Mouse (Mus musculus) thymus, postnatal 25 days (tissue): ENCODE data around the gene Fgfr2.

Experiments used
- DNase-seq: peaks from one replicate; pipeline ENCODE4 v3.0.0; 2022

Gene Fgfr2

DNA sequence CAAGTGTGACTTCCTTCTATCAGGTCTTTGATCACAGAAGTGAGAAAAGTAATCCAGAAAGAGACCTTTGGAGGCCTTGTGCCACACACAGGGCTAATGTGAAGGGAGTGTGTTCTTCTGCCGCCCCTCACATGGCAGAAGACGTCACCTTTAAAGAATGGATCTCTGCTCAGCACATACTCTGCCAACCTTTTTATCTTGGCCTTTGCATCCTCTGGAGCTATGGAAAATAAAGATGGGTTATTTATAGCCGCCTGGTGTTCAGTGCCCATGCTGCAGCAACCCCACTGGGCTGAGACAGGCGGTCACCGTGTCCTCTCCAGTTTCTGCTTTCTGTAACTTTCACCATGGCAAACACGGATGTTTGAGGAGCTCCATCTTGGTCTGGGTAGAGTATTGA, 1515.1 kb downstream of the Fgfr2 start:
- no peak for DNase-seq

DNA sequence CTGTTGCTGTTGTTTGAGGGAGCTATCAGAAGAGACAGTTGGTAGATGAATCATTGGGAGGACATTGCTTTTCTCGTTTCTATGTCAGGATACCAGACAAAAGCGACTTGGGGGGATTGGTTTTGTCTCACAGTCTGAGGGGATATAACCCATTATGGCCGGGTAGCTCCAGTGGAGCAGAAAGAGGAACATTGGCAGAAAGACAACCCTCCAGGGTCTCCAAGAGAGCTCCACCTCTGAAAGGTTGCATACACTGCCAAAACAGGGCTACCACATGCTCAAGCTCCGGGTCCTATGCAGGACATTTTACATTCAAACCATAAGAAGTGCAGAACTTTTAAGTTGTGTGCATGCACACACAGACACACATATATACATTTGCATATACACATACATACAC, 1517.7 kb downstream of the Fgfr2 start:
- no peak for DNase-seq

DNA sequence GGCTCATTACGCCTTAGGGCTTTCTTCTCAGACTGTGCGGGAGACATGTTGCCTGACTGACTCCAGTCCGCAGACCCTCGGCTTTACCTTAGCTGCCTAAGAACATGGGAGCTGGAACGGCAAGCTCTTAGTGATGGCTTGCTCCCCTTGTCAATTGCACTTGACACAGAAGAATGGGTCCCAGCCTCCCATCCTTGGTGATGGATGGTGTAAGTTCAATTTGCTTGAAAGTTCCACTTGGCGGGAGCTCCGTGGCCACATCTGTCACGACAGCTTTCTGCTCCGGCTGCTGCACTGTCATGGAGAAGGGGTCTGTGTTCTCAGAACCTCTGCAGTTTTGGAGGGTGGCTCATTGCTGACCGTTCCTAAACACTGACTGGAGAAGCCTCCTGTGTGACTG, 1518.2 kb downstream of the Fgfr2 start:
- no peak for DNase-seq

DNA sequence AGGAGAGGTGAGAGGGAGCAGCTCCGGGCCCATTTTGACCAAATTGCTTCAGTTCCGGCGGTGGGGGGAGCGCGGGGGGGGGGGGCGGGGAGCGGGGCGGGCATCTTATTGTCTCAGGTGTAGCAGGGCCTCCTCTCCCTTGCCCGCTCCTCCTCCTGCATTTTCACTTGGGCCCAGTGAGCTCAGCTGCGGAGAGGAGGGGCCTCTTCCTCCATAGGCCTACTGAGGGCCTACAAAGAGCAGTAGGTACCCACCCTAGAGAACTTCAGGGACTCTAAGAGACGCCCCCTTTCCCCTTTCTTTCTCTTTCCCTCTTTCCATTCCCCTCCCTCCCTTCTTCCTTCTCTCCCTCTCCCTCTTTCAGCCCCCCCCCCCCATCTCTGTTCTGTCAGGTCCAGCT, 1520.0 kb downstream of the Fgfr2 start:
- DNase-seq = no peak

DNA sequence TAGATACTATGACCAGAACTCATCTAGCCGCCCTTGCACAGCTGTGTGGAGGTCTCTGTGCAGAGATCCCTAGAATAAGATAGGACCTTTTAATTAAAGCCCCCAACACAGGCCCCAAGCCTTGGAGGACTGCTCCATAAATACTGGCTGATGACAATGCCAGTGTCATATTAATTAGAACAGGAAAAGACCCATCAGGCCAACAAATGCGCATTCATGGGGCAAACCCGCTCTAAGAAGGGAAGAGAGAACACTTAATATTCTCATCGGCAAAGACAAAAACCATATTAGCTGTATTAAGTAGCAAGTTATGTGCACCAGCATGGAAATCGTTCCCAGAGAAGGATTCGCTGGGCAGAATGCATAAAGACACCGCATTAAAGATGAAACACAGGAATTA, 1521.0 kb downstream of the Fgfr2 start:
- no peak for DNase-seq

DNA sequence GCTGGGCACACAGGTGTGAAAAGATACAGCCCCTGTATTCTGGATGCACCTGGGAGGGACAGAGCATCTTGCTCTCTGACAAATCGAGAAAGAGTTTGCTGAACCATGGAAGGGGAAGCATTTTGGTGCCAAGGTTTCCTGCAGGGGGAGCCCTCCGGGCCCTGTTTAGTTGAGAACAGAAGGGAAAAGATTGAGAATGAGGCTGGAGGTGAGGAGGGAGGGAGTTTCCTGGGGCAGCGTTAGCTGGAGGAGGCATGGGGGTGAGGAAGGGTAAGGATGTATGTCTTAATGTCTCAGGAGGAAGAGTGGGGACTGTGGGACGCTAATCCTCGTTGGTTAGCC, 1524.7 kb downstream of the Fgfr2 start:
- no peak for DNase-seq

DNA sequence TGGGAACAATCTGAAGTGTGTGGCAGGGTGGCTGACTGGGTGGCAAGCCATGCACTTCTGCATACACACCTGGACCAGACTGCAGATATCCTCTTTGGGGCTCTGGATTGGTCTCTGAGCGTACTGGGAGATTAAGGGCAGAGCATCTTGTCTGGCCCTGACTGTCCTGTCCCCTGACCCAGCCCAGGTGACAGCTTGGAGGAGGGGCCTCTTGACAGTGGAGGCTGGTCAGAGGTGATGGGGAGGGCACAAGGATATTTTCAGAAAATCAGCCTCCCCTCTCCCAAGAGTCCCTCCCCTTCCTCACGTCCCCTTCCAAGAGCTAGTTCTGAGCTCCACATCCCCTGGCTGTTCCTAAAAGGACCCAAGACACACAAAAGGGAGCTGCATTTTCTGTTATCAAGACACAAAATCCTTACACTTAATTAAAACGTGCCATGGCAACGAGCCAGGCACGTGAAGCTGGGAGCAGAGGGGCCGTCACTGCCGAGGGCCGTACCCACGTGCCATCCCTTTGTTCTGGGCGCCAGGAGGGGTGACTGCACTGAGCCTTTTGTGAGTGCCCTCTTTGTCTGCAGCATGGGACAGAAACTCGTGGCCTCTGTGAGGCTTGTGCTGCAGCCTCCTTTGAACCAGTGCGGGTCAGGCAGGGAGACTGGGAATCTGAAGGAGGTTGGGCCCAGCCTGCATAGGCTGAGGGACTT, 1525.2 kb downstream of the Fgfr2 start:
- no peak for DNase-seq

DNA sequence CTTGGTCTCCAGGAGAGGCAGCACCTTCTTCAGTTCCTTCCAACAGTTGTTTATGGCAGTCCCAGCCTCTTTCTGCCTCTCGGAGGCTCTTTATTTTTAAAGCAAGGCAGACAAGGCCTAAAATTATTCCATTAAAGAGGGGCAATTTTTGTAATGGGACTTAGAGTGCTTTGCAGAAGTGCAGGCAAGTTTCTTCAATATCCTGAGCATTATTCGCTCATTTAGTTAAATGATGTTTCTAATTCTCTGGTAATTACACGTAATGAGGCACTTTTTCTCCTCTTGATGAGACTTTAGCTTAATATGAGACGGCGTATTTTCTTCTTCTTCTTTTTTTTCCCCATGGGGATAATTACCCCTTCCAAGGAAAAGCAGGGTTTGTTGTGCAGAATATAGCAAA, 1537.6 kb downstream of the Fgfr2 start:
- no peak for DNase-seq

DNA sequence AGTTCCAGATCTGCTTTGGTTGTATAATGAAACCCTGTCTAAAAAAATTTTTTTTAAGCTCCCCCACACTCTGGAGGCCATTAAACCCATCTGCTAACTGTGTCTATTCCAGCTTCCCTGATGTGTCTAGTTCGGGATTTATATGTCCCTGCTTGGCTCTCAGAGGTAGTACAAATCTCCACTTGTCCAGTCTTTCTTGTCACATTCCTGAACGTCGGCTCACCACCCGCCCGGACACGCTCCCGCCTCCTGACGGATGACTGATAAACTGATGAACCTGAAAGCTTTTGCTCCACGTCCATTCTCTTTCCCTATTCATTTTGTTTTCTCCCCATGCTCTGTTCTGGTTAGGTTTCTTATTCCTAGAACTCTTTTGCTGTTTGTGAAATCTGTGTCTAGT, 1541.0 kb downstream of the Fgfr2 start:
- no peak for DNase-seq

DNA sequence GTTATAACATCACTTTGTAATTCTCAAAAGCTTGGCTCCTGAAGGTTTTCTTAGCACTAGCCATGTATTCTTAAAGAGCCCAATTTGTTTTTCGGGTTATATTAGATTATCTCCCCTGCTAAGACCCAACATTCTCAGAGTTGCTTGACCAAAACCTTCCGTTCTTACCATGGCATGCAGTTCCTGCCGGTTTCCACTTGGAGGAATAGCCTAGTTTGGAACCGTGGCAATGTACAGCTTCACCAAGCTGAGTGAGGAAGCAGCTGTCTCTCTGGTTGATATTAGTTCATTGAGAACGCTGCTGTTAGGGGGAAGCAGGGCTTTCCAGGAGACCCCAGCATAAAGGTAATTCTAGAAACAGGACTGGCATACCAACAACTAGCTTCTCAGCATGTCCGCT, 1547.9 kb downstream of the Fgfr2 start:
- DNase-seq = no peak

DNA sequence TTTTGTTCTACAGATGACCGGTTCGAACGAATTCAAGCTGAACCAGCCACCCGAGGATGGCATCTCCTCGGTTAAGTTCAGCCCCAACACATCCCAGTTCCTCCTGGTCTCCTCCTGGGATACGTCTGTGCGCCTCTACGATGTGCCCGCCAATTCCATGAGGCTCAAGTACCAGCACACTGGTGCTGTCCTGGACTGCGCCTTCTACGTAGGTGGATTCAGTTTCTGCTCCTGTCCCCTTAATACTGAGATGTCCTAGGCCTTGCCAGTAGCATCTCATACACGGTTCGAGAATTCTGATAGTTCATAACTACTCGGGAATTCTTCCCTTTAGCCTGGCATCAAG, 1562.5 kb downstream of the Fgfr2 start:
- DNase-seq = no peak

DNA sequence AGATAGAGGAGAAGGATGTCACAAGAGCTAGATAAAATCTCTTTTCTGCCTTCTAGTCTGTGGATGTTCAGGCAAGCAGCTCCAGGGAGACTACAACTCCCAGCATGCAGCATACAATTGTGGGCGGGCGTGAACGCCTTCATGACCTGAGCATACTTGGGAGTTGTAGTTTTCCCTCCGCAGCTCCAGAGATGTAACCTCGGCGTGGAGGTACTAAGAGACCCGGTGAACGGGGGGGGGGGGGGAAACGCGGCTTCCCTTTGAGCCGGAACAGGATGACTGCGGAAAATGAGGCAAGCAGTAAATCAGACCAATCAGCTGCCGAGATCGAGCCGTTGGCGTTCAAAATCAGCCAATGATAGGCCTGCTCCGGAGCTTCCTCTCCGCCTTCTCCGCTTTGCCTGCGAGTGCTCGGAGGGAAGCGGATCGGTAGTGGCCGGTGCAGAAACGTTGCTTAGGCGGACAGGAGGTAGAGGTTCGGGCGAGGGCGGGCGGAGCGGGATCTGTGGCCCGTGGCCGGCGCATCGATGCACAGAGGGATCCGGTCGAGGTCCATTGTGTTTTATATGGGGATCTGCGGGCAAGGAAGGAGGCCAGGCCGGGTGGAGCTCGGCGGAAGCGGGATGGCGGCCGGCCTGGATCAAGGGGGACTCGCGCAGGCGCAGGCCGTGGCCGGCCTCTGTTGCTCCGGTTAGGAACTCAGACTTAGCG, 1563.0 kb downstream of the Fgfr2 start, which contains the start of gene Bub3:
Bub3 (plus strand) TSS at position 237 of the 711 bp plus-strand sequence.
- peak; percentile 88 for DNase-seq

DNA sequence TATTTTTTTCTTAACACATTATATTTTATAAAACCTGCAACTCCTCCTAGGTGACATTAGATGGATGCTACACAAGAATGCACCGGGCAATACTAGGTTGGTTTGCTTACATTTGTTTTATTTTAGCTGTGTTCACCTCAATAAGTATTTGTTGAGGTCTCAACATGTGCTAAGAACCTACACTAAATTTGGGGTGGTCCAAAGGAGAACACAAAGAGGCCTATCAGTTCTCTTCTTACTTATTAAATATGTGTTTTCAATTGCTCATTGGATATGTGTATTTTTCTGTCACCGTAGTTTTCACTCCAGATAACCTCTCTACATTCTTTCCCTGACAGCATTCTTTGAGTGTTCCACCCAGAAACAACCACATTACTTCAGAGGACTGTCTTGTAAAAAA, 1565.4 kb downstream of the Fgfr2 start:
- no peak for DNase-seq

DNA sequence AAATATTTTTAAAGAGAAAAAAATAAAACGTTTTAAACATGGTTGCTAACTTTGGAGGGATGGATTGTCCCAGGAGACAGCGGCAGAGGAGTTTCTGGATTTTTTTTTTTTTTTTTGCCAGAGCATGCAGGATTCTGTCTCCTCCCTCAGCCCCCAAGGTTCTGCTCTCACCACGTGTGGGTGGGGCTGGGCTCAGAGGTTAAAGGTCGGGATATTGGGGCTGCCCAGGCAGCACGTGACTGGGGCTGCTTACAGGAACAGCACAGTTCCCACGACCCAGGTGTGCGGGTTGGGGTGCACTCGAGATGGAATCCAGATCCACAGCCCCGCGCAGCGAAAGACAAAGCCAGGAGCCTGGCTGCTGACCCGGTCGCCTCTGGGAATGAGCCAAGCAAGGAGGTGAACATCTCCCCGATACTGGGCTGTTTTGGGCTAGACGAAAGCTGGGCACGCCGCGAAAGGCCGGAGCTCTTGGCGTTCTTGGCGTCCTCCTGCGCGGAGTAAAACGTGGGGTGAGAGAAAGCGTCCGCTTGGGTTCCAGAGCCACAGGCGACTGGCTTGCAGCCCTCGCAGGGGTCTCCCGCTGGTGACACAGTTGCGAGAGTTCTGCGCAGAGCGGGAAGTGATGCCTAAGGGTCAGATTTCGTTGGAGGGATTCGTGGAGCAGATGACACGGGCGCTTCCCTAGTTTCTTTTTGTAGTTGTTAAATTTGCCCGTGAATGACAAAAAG, 1566.4 kb downstream of the Fgfr2 start:
- no peak for DNase-seq

DNA sequence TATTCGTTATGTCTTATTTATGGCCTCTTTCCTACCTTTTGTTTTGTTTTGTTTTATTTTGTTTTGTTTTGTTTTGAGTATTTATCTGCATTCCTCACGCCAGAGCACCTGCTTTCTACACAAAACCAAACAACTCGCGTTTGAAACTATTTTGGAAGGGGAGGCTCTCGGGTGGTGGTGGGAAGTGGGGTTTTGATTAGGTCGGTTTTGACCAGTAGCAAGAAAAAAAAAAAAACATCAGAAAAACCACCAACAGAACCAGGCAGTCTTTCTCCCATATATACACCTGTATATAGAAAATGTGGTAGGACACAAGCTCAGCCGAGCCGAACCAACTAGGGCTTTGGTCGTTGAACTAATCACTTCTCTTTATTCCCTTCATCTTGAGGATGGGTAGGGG, 1567.0 kb downstream of the Fgfr2 start:
- DNase-seq = no peak

DNA sequence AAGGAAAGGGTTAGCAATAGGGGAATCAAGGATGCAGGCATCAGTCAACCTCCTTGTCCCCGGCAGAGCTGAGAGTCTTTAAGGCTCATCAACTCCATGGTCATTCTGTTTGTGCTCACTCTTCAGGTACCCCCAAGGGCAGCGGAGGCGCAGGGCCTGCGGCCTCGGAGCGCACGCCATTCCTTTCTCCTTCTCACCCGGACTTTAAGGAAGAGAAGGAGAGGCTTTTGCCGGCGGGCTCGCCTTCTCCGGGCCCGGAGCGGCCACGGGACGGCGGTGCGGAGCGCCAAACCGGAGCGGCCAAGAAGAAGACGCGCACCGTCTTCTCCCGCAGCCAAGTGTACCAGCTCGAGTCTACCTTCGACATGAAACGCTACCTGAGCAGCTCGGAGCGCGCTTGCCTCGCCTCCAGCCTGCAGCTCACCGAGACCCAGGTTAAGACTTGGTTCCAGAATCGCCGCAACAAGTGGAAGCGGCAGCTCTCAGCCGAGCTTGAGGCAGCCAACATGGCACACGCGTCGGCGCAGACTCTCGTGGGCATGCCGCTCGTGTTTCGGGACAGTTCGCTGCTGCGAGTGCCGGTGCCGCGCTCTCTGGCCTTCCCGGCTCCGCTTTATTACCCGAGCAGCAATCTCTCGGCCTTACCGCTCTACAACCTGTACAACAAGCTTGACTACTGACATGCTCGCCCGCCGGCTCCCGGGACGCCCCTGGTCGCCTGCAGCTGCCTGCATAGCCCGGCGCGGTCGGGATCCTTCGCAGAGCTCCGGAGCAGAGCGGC, 1567.7 kb downstream of the Fgfr2 start:
- DNase-seq = peak; percentile 38

DNA sequence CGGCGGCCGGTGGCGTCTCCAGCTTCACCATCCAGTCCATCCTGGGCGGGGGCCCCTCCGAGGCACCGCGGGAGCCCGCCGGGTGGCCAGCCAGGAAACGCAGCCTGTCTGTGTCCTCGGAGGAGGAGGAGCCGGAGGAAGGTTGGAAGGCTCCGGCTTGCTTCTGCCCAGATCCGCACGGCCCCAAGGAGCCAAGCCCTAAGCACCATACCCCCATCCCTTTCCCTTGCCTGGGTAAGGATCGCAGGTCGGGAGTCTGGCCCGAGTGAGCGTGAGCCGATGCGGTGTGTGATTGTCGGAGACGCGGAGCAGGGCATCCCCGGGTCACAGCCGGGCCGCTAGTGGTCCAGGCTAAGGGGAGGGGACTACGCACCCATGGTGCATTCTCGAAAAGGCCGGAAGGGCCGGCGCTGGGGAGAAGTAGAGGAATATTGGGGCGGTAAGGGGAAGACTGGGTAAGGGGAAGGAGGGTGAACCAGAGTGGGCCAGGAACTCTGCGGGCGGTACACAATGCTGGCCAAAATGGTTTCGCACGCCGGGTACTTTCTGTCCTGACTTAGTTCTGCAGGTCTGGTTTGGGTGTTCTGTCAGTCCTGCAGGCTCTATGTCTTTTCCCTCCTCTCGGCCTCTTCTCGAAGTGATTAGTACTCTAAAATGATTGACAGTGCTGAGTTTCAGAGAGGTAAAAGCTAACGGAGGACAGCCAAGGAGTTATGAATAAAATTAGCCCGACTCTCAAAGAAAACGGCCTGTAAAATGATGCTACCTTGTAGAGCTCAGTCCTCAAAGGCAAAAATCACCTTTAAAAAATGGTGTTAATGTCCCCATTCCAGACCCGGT, 1568.6 kb downstream of the Fgfr2 start:
- no peak for DNase-seq

DNA sequence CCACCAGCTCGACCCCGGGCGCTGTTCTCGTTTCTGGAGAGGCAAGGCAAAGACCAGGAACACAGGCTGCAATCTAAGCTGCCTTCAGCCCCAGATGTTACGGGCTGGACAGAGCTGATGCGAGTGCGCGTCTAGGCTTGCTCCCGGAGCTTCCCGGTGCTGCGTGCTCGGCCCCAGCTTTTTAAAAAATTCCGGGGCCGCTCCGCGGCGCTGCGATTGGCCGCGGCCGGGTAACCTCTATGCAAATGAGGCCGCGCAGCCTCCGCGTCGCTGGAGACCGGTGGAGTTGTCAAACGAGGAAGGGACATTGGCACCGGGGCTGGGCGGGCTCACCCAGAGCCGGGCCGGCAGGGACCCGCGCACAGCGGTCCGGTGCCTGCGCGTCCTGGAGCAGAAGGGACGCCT, 1569.4 kb downstream of the Fgfr2 start:
- peak; percentile 52 for DNase-seq

DNA sequence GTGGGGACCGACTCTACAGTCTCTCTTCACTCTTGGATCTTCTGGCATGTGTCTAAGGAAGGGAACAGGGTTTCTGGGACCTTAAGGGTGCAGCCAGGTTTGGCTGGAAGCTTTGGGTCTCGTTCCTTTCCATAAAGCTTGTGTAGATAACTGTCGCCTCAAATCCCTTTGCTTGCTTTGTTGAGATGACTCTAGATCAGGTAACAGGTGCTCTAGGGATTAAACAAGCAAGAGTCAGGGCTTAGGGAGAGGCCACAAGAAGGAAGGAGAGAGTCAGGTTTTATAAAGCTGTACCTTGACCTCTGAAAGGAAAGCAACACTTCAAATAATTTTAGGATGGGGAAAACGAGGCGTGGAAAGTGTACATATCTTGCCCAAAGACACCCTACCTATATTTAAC, 1570.4 kb downstream of the Fgfr2 start:
- DNase-seq = no peak

DNA sequence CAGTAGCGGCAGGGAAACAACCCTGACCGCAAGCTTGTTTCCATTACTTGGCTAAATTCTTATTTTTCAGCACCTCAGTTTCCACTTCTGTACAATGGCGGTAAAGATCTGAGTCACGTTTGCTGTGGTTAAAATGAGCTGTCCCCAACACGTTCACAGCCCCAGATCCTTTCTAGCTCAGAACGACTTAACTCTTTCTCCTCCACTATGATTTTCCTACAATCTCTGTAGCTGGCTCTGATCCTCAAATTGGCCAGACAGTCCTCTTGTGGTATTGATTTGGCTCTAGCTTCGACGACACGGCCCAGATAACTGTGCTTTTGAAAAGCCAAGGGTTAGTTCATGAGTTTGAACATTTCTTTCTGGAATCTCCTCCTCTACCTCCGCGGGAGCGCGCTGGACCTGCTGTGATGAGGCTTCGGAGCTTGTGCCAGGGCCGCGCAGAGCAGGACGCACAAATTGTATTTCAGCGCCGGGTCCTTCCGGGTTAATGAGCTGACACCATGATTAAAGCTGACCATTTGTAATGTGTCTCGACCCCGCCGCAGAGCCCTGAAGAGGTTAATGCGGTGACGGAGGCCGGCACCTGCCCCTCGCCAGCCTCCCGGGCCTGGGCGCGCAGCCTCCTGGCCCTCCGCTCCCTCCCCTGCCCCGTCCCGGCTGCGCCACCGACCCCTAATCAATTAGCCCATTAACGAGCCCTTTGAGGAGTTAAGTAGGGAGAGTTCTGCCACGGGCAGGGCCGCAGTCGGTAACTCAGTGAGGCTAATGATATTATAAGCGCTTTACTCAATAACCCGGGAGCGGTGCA, 1571.0 kb downstream of the Fgfr2 start:
- no peak for DNase-seq

DNA sequence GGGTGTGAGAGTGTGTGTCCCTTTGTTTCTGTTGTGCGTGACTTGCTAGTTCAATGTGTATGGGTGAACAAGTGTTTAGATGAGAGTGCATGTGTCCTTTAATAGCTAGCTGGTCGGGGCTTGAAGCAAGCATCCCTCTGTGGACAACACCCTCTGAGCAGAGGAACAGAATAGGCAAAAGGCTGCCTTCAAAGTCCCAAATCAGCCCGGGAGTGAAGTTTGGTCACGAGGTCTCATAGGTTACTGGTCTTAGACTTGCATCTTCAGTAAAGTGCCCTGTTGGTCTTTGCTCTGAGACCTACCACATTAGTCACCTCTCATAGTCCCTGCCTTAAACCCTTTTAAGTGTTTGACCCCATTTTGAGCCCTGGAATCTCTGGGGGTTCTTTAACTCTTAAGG, 1571.7 kb downstream of the Fgfr2 start:
- DNase-seq = no peak

DNA sequence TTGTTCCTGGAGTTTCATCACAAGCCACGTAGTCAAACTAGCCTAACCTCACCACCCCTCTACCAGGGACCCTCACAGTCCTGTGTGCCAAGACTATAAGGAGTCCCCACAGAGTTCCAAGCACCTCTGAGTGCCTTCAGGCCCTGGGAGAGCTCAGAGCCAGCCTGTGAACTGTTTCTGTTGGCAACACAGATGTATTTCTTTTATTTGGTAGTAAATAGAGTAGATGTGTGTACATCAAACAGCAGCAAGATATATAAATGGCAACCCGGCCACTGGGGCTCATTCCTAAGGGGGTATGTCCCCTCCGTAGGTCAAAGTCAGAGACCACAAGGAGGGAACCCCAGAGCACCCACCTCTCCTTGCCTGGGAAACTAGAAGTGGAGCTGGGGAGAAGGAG, 1574.7 kb downstream of the Fgfr2 start, which contains the start of gene Hmx2:
Hmx2 (plus strand) TSS at position 301 of the 400 bp plus-strand sequence.
- DNase-seq = no peak
